Mouse (Mus musculus) erythroid progenitor cell, adult 5-6 weeks (primary cell): ENCODE measurements at regions not wholly inside any gene's neighbourhood (a gene's known extent, or its start where the extent isn't known, plus 50 kb on each side); places are given as distances from the start of the nearest gene placed in this dataset.
A peak's percentile ranks its signal among the peaks of the same experiment; 100 is the strongest.

ENCODE experiments used
- ATAC-seq: replicated peaks from 2 replicates; pipeline ENCODE4 v1.8.0; 2016; ENCODE audit warnings: moderate number of reproducible peaks, mild to moderate bottlenecking, moderate TSS enrichment, inconsistent platforms; ENCODE audit not compliant: poor library complexity, low FRiP score, severe bottlenecking

GRCm38 (mm10) chr2:129883417-129883816, 83.1 kb downstream of the Stk35 start:
- ATAC-seq: no peak

GRCm38 (mm10) chr2:129884316-129884715, 84.0 kb downstream of the Stk35 start:
- no peak for ATAC-seq

DNA sequence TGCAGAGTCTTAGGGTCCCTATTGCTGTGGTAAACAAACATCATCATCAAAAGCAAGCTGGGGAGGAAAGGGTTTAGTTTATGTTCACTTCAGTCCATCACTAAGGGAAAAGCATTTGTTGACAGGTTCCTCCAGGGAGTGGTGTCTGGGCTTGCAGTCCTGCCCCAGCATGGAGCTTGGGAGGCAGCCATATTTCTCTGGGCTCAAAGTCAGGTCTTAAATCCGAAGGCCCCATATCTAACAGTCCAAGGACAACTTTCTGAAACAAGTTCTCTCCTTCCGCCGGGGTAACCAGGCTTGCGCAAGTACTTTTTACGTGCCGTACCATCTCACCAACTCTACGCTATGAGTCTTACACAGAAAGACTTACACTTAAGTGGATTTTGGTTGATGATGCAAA, 85.2 kb downstream of the Stk35 start:
- no peak for ATAC-seq

GRCm38 (mm10) chr2:129893231-129893630, 92.9 kb downstream of the Stk35 start:
- no peak for ATAC-seq

DNA sequence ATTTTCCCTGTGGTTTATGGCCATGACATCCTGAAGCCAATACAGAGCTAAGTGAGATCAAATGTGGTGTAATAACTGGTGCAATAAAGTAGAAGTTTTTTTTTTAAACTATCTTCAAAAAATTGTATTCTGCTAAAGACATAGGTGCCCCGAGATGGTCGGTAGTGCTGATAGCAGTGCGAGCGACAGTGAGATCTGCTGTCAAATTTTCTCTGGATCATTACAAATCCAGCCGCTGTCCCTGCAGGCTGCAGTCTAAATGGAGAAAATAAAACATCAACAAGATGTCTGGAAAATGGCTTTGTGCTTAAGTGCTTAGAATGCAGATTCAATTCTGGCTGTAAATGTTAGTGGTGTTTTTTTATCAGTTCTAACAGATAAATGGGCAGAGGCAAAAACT, 93.5 kb downstream of the Stk35 start:
- no peak for ATAC-seq

GRCm38 (mm10) chr2:129894906-129895305, 94.6 kb downstream of the Stk35 start:
- no peak for ATAC-seq

DNA sequence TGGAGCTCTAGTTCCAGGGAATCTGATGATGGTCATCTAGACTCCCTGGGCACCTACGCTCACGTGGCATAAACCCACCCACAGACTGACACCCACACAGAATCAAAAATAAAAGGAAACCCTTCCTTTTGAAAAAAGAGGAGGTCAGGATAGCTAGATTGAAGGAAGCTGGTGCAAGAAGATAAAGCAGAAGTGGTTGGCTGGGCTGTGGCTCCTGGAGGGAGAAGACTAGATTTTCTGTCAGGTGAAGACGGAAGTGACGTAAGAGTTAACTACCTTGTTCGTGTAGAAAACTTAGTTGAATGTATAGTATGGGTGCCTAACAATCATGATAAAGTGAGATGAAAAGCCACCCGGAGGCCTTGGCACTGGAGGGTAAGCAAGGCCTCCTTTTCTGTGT, 95.1 kb downstream of the Stk35 start:
- no peak for ATAC-seq

DNA sequence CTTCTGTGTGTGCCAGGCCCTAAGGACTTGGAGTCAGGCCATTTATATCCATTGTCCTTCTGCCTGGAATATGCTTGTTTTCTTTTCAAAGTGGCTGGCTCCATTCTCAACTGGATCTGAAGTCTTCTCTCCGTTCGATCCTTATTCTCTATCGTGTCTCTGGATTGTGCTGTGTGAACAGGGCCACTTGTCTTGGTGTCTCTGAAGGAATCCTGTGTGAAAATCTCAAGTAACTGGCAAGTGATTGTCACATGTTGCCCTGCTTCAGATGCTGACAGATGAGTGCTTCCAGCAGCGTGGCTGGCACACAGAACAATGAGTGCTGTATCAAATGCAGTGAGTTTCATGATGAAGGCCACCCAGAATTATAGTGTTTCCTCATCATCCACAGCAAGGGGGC, 96.4 kb downstream of the Stk35 start:
- no peak for ATAC-seq

- ATAC-seq: no peak
Observed at GRCm38 (mm10) chr2:129903383-129904135, 103.2 kb downstream of the Stk35 start.

GRCm38 (mm10) chr2:129904753-129905152, 104.4 kb downstream of the Stk35 start:
- no peak for ATAC-seq

GRCm38 (mm10) chr2:129908701-129909425, 103.3 kb upstream of the Tgm3 start:
- ATAC-seq: peak; percentile 46; the same call in 1 of the 2 replicates

- no peak for ATAC-seq
Observed at GRCm38 (mm10) chr2:129911203-129911921, 100.8 kb upstream of the Tgm3 start.

DNA sequence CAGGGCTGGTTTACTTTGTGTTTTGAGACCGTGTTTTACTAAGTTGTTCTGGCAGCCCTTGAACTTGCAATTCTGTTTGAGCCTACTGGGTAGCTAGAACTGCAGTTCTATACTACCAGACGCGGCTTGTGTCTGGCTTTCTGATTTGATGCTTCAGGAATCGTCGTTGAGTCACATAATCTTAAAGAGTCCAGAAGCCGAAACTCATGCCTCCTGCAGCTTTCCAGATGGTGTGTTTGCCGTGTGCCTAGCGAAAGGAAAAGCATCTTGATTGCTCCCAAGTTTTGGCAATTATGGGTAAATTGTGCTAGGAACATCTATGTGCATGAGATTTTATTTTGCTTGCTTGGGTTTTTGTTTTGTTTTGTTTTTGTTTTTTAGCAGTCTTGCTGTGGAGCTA, 99.6 kb upstream of the Tgm3 start:
- no peak for ATAC-seq

DNA sequence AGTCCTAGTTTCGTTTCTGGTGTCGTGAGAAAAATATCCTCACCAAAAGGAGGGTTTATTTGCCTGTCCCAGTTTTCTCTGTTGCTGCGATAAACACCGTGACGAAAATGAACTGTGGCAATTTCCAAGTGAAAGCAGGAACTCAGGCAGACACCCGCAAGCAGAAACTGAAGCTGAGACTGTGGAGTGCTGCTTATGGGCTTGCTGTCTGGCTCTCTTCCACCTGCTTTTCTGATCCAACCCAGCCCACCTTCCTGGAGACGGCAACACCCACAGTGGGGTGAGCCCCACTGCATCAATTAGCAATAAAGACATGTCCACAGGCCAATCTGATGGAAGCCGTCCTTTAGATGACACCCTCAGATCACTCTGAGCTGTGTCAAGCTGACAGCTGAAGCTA, 97.9 kb upstream of the Tgm3 start:
- no peak for ATAC-seq

DNA sequence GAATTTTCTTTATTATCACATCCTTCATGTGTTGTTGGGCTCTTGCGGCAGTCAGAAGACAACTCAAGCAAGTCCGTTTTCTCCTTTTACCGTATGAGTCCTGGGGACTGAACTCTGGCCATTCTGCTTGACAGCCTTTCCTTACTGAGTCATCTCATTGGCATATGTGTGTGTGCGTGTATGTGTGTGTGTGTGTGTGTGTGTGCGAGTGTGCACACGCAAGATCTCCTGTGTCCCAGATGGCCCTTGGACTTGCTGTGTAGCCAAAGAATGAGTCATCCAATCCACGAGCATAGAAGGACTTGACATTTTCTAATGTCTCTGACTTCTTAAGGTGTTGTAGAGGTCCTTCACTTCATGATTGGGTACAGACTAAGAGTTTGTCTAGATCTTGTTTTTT, 95.7 kb upstream of the Tgm3 start:
- no peak for ATAC-seq

- ATAC-seq: no peak
Observed at GRCm38 (mm10) chr2:129918141-129918790, 93.9 kb upstream of the Tgm3 start.

GRCm38 (mm10) chr2:129919551-129919950, 92.6 kb upstream of the Tgm3 start:
- no peak for ATAC-seq

DNA sequence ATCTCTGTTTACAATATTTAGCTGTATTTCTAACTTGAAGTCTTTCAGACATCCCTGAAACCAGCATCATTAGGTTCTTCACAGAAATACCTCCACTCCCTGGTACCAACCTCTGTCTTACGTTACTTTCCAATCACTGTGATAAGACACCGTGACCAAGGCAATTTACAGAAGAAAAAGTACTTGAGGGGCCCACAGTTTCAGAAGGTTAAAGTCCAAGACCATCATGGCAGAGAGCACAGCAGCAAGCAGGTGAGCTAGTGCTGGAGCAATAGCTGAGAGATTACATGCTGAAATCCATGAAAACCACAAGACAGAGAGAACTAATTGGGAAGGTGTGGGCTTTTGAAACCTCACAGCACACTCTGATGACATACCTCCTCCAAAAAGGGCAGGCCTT, 84.9 kb upstream of the Tgm3 start:
- ATAC-seq: no peak

- ATAC-seq: no peak
Observed at GRCm38 (mm10) chr2:129933578-129933977, 78.6 kb upstream of the Tgm3 start.

- ATAC-seq: no peak
Observed at GRCm38 (mm10) chr2:129942824-129943223, 69.3 kb upstream of the Tgm3 start.
